Comparison of ENCODE assay signal across 8 mouse cellular contexts in genomic region chr16:49951925-49952523, GRCm38 (mm10).
DNase-seq lines count a peak whose midpoint lies in the region; ATAC-seq and TF ChIP-seq lines count a peak whose summit lies in the region.

No protein-coding gene starts in this region.

- H3K79me2 ChIP-seq in myocyte (ENCODE audit: control insufficient read depth, insufficient read depth): no peaks in the 10 kb centered on the region

- no peak overlapping the region for H3K4me2 ChIP-seq in hindbrain, embryonic 11.5 days (replicated peaks; ENCODE audit: low read depth, low read length)
- peak overlapping the region; percentile 13; the same call in 1 of the 2 replicates for H3K4me2 ChIP-seq in kidney, postnatal 0 days (ENCODE audit: low read length)
- peak overlapping the region; percentile 73 for H3K4me2 ChIP-seq in myocyte (ENCODE audit: low read depth)

- WGBS in hindbrain, embryonic 11.5 days: 55% methylated on average over 8 of the region's 8 CpGs
- 76% methylated on average over 8 of the region's 8 CpGs for WGBS in hindbrain, embryonic 10.5 days
- WGBS in kidney, postnatal 0 days: 33% methylated on average over 8 of the region's 8 CpGs

- no peak overlapping the region for H3K4me3 ChIP-seq in hindbrain, embryonic 11.5 days (ENCODE audit: low read depth, low read length)
- no peak overlapping the region for H3K4me3 ChIP-seq in hindbrain, embryonic 10.5 days
- H3K4me3 ChIP-seq in embryonic fibroblast, embryonic 13.5 days (ENCODE audit: insufficient read depth, low read length): no peak overlapping the region
- no peak overlapping the region for H3K4me3 ChIP-seq in kidney, postnatal 0 days (replicated peaks; ENCODE audit: low read depth, low read length)
- no peak overlapping the region for H3K4me3 ChIP-seq in myocyte

- TF ChIP-seq CTCF in embryonic fibroblast, embryonic 13.5 days (IDR thresholded peaks at IDR 0.05; ENCODE audit: borderline replicate concordance, insufficient read depth, low read length): no peak
- TF ChIP-seq CTCF in kidney, postnatal 0 days (IDR thresholded peaks at IDR 0.05; ENCODE audit: low read depth): no peak

- no peak for TF ChIP-seq POLR2A in embryonic fibroblast, embryonic 13.5 days (IDR thresholded peaks at IDR 0.05; ENCODE audit: low read depth, low read length)
- TF ChIP-seq POLR2A in myocyte (IDR thresholded peaks at IDR 0.05; ENCODE audit: insufficient read length, low read depth): peak; percentile 37

- H3K4me1 ChIP-seq in hindbrain, embryonic 11.5 days (replicated peaks; ENCODE audit: control insufficient read depth, insufficient read depth, low read length): no peaks in the 10 kb centered on the region
- peaks cover 5% of the 10 kb centered on the region; the same call in 1 of the 2 replicates for H3K4me1 ChIP-seq in hindbrain, embryonic 10.5 days (replicated peaks)
- H3K4me1 ChIP-seq in embryonic fibroblast, embryonic 13.5 days (ENCODE audit: control insufficient read depth, insufficient read depth, low read length): peaks cover 8% of the 10 kb centered on the region
- H3K4me1 ChIP-seq in kidney, postnatal 0 days (replicated peaks; ENCODE audit: insufficient read depth, low read length): no peaks in the 10 kb centered on the region; the same call in 1 of the 2 replicates

- H3K9me3 ChIP-seq in hindbrain, embryonic 11.5 days (ENCODE audit: control insufficient read depth, low read length): no peaks in the 10 kb centered on the region
- no peaks in the 10 kb centered on the region for H3K9me3 ChIP-seq in hindbrain, embryonic 10.5 days
- no peaks in the 10 kb centered on the region for H3K9me3 ChIP-seq in kidney, postnatal 0 days (replicated peaks; ENCODE audit: low read length)

- H3K9ac ChIP-seq in hindbrain, embryonic 11.5 days (ENCODE audit: low read depth, low read length): no peak overlapping the region
- no peak overlapping the region for H3K9ac ChIP-seq in kidney, postnatal 0 days (ENCODE audit: low read depth, low read length)

- no peak overlapping the region for H3K27ac ChIP-seq in hindbrain, embryonic 11.5 days (ENCODE audit: low read depth, low read length)
- no peak overlapping the region for H3K27ac ChIP-seq in hindbrain, embryonic 10.5 days
- peak overlapping the region; percentile 97 for H3K27ac ChIP-seq in embryonic fibroblast, embryonic 13.5 days (ENCODE audit: insufficient read depth, low read length)
- peak overlapping the region; percentile 43; the same call in 1 of the 2 replicates for H3K27ac ChIP-seq in kidney, postnatal 0 days

- peak; percentile 81 for ATAC-seq in hindbrain, embryonic 11.5 days (ENCODE audit: low FRiP score)
- peak; percentile 58; the same call in 1 of the 2 replicates for ATAC-seq in kidney, postnatal 0 days (replicated peaks; ENCODE audit: low FRiP score, low read depth)

- no peaks in the 10 kb centered on the region for H3K36me3 ChIP-seq in hindbrain, embryonic 11.5 days (ENCODE audit: control insufficient read depth, insufficient read depth, low read length)
- H3K36me3 ChIP-seq in hindbrain, embryonic 10.5 days: no peaks in the 10 kb centered on the region
- H3K36me3 ChIP-seq in kidney, postnatal 0 days (ENCODE audit: insufficient read depth, low read length): no peaks in the 10 kb centered on the region
- no peaks in the 10 kb centered on the region for H3K36me3 ChIP-seq in myocyte (ENCODE audit: control insufficient read depth, insufficient read depth)

- DNase-seq in hindbrain, embryonic 11.5 days (ENCODE audit: low spot score): no peak
- DNase-seq in hindbrain, embryonic 10.5 days (ENCODE audit: low spot score): no peak
- DNase-seq in kidney, postnatal 0 days (ENCODE audit: low spot score): peak; percentile 46
- DNase-seq in cerebellum, adult 18-20 months: no peak
- no peak for DNase-seq in thymus, adult 18-20 months
- no peak for DNase-seq in adrenal gland, postnatal 36 days

- H3ac ChIP-seq in myocyte (ENCODE audit: control insufficient read depth, insufficient read length): no peak overlapping the region

- no peaks in the 10 kb centered on the region for H3K27me3 ChIP-seq in hindbrain, embryonic 11.5 days (ENCODE audit: control insufficient read depth, insufficient read depth, low read length)
- no peaks in the 10 kb centered on the region for H3K27me3 ChIP-seq in hindbrain, embryonic 10.5 days (ENCODE audit: insufficient read depth, poor library complexity, severe bottlenecking)
- H3K27me3 ChIP-seq in kidney, postnatal 0 days (ENCODE audit: insufficient read depth, low read length): no peaks in the 10 kb centered on the region
- no peaks in the 10 kb centered on the region for H3K27me3 ChIP-seq in myocyte (ENCODE audit: control insufficient read depth, insufficient read depth, insufficient read length)

TF ChIP-seq in myocyte, 11 proteins besides CTCF, POLR2A, EP300 and RAD21:
- TF ChIP-seq MYOG (IDR thresholded peaks at IDR 0.05; ENCODE audit: control insufficient read depth in 1 of 3, insufficient read depth in 1 of 3, insufficient read length in 2 of 3, low read depth in 2 of 3): no peak
- peak; percentile 33 for TF ChIP-seq USF1 (IDR thresholded peaks at IDR 0.05; ENCODE audit: low read depth)
- peak; percentile 71 for TF ChIP-seq CEBPB (IDR thresholded peaks at IDR 0.05; ENCODE audit: insufficient read depth, poor library complexity, severe bottlenecking)
- no peak for TF ChIP-seq TCF12 (IDR thresholded peaks at IDR 0.05; ENCODE audit: insufficient read depth, poor library complexity, severe bottlenecking)
- TF ChIP-seq MYOD1 (IDR thresholded peaks at IDR 0.05; ENCODE audit: control insufficient read depth in 1 of 3, insufficient read length in 2 of 3, low read depth in 2 of 3): peak in 1 of 3 experiments; percentile 30
- TF ChIP-seq MAX (IDR thresholded peaks at IDR 0.05; ENCODE audit: low read depth): peak; percentile 56
- TF ChIP-seq E2F4 (IDR thresholded peaks at IDR 0.05; ENCODE audit: insufficient read depth): no peak

Comparison
In these comparisons a context has a peak if more than half of its experiments do, and no peak if none do; other contexts are left out.
1. H3K27ac ChIP-seq: peak in embryonic fibroblast, embryonic 13.5 days (single experiment) and kidney, postnatal 0 days (single experiment); none in hindbrain, embryonic 11.5 days (single experiment) and hindbrain, embryonic 10.5 days (single experiment).